Comparison of ENCODE assay signal across 7 mouse cellular contexts in the genomic region with DNA sequence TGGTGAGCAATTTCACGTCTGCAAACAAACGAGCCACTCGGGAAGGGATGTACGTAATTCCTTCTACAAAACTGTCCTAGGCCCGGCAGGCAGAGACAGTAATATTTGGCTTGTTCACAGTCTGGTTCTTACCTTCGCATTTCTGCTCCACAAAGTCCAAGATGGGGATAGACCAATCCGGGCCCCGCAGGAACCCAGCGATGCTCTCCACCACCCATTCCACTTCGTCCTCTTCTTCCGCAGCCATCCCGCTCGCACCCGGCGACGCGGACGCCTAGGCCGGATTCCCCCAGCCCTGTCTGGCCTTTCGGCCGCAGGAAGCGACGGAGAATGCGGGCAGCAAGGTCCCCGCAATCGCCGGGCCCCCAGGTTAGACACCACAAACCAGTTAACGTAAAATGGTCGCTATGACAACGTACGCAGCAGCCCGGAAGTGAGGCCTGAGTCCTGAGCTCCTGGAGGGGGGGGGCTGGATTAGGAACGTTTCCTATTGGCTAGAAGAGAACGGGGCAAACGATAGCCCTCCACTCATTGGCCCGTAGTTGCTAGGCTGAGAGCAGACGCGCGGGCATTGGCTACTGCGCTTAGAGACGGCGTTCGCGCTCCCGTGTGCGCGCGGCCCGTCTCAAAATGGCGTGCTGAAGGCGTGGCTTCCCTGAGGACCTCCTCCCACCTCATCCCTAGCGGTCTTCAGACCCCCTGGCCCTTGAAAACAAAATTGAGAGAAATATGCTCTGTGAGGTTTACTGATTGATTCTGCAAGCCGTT. TPM values are rescaled to one million over a fixed set of nuclear protein-coding genes. Genes with fewer than 3 reads are reported as not detected.
DNase-seq lines count a peak whose midpoint lies in the region; ATAC-seq and TF ChIP-seq lines count a peak whose summit lies in the region.

A gene (minus strand): TSS at position 527 of the 768 bp plus-strand sequence.

- peak within 1 kb of the TSS; percentile 80 for H3K4me2 ChIP-seq in intestine, postnatal 0 days (replicated peaks; ENCODE audit: low read depth)
- peak within 1 kb of the TSS; percentile 89 for H3K4me2 ChIP-seq in midbrain, embryonic 12.5 days (replicated peaks)

- ATAC-seq in intestine, postnatal 0 days = peak; percentile 100
- ATAC-seq in midbrain, embryonic 12.5 days (ENCODE audit: low FRiP score, low read depth) = peak; percentile 100

- WGBS in embryonic facial prominence, embryonic 10.5 days = under 1% methylated on average over 53 of the region's 53 CpGs
- WGBS in intestine, postnatal 0 days = under 1% methylated on average over 53 of the region's 53 CpGs
- WGBS in midbrain, embryonic 12.5 days = under 1% methylated on average over 53 of the region's 53 CpGs
- under 1% methylated on average over 53 of the region's 53 CpGs for WGBS in small intestine, adult 2 months

- intact Hi-C loops in left cerebral cortex, postnatal 4 days (cut with DNase I) = no loop called here

- peak; percentile 41; the same call in 1 of the 2 replicates for TF ChIP-seq POLR2A in small intestine, adult 2 months (IDR thresholded peaks at IDR 0.05; ENCODE audit: low read depth, low read length)

- peaks cover 15% of the 10 kb centered on the region for H3K4me1 ChIP-seq in embryonic facial prominence, embryonic 10.5 days
- no peaks in the 10 kb centered on the region; the same call in 1 of the 2 replicates for H3K4me1 ChIP-seq in intestine, postnatal 0 days (replicated peaks; ENCODE audit: control insufficient read depth, insufficient read depth, low read length)
- H3K4me1 ChIP-seq in midbrain, embryonic 12.5 days = peaks cover 17% of the 10 kb centered on the region
- no peaks in the 10 kb centered on the region; the same call in 1 of the 2 replicates for H3K4me1 ChIP-seq in small intestine, adult 2 months (ENCODE audit: control insufficient read depth, insufficient read depth, insufficient read length, low read length)

- H3K27me3 ChIP-seq in embryonic facial prominence, embryonic 10.5 days (replicated peaks; ENCODE audit: low read depth, poor library complexity, severe bottlenecking) = 0 out of 2 replicates have a peak, but pooled peaks cover 8% of the 10 kb centered on the region
- no peaks in the 10 kb centered on the region for H3K27me3 ChIP-seq in intestine, postnatal 0 days (replicated peaks; ENCODE audit: control insufficient read depth, insufficient read depth, low read length)
- no peaks in the 10 kb centered on the region; the same call in 1 of the 2 replicates for H3K27me3 ChIP-seq in midbrain, embryonic 12.5 days
- no peaks in the 10 kb centered on the region for H3K27me3 ChIP-seq in small intestine, adult 2 months (ENCODE audit: control insufficient read depth, insufficient read depth, low read length)

- peak within 1 kb of the TSS; percentile 54 for H3K9ac ChIP-seq in intestine, postnatal 0 days (ENCODE audit: low read depth, low read length)
- H3K9ac ChIP-seq in midbrain, embryonic 12.5 days (replicated peaks) = peak within 1 kb of the TSS; percentile 77

- peaks cover 19% of the 10 kb centered on the region for H3K36me3 ChIP-seq in embryonic facial prominence, embryonic 10.5 days (replicated peaks)
- 0 out of 2 replicates have a peak, but pooled peaks cover 7% of the 10 kb centered on the region for H3K36me3 ChIP-seq in intestine, postnatal 0 days (ENCODE audit: control insufficient read depth, insufficient read depth)
- peaks cover 10% of the 10 kb centered on the region for H3K36me3 ChIP-seq in midbrain, embryonic 12.5 days
- no peaks in the 10 kb centered on the region for H3K36me3 ChIP-seq in small intestine, adult 2 months (ENCODE audit: control insufficient read depth, insufficient read depth, low read length)

- peak within 1 kb of the TSS; percentile 88 for H3K27ac ChIP-seq in embryonic facial prominence, embryonic 10.5 days (replicated peaks)
- no peak within 1 kb of the TSS for H3K27ac ChIP-seq in intestine, postnatal 0 days (ENCODE audit: low read depth, low read length)
- H3K27ac ChIP-seq in midbrain, embryonic 12.5 days (replicated peaks) = peak within 1 kb of the TSS; percentile 81
- H3K27ac ChIP-seq in small intestine, adult 2 months (ENCODE audit: insufficient read depth, low read depth, low read length) = no peak within 1 kb of the TSS

- peak within 1 kb of the TSS; percentile 90 for H3K4me3 ChIP-seq in embryonic facial prominence, embryonic 10.5 days
- peak within 1 kb of the TSS; percentile 82 for H3K4me3 ChIP-seq in intestine, postnatal 0 days (ENCODE audit: low read depth, low read length)
- H3K4me3 ChIP-seq in midbrain, embryonic 12.5 days = peak within 1 kb of the TSS; percentile 79
- H3K4me3 ChIP-seq in small intestine, adult 2 months (ENCODE audit: low read depth, low read length) = peak within 1 kb of the TSS; percentile 80

- DNase-seq in adrenal gland, postnatal 10 days = peak; percentile 93
- DNase-seq in embryonic facial prominence, embryonic 10.5 days (ENCODE audit: low spot score) = peak; percentile 95
- DNase-seq in gonadal fat pad, adult 2 months (ENCODE audit: low read depth) = peak; percentile 68
- DNase-seq in left cerebral cortex, postnatal 4 days = peak; percentile 95

- H3K9me3 ChIP-seq in embryonic facial prominence, embryonic 10.5 days = no peaks in the 10 kb centered on the region
- H3K9me3 ChIP-seq in intestine, postnatal 0 days (ENCODE audit: control insufficient read depth) = no peaks in the 10 kb centered on the region
- H3K9me3 ChIP-seq in midbrain, embryonic 12.5 days = no peaks in the 10 kb centered on the region

- no peak for TF ChIP-seq CTCF in intestine, postnatal 0 days (IDR thresholded peaks at IDR 0.05; ENCODE audit: low read depth)
- TF ChIP-seq CTCF in small intestine, adult 2 months (IDR thresholded peaks at IDR 0.05; ENCODE audit: extremely low read depth, insufficient read length, insufficient replicate concordance, low read depth, low read length) = no peak

RNA-seq across cellular contexts. Expression of the gene that starts here (rescaled TPM):
- 10 to 100 TPM; 36.6 to 36.9 TPM for total RNA-seq in adrenal gland, postnatal 10 days (2021)
- 55.4 and 60.8 TPM in 2 replicates for polyA plus RNA-seq in embryonic facial prominence, embryonic 10.5 days (2016; fragmentation: Nextera tagmentation; extraction: Ambion mirVana)
- polyA plus RNA-seq in gonadal fat pad, adult 2 months (2012; rRNA removed) = 9.2 and 13.8 TPM in 2 replicates
- polyA plus RNA-seq in intestine, postnatal 0 days (2015; fragmentation: Nextera tagmentation; extraction: Ambion mirVana) = 26.9 and 28.2 TPM in 2 replicates
- 100 to 1,000 TPM; 105 to 113 TPM for total RNA-seq in left cerebral cortex, postnatal 4 days (2021)
- polyA plus RNA-seq in midbrain, embryonic 12.5 days (2016; fragmentation: Nextera tagmentation; extraction: Ambion mirVana) = 88.1 and 88.3 TPM in 2 replicates
- 0.30 and 0.33 TPM in 2 replicates for polyA plus RNA-seq in small intestine, adult 2 months (2012; rRNA removed)

Comparison
In these comparisons a context has a peak if more than half of its experiments do, and no peak if none do; other contexts are left out.
1. H3K27ac ChIP-seq: peak in embryonic facial prominence, embryonic 10.5 days (single experiment) and midbrain, embryonic 12.5 days (single experiment); none in intestine, postnatal 0 days (single experiment) and small intestine, adult 2 months (single experiment).
2. Peak in every context shown above with its lines, with median percentiles within 50 percentile points of each other: DNase-seq and H3K4me3 ChIP-seq.